Mouse (Mus musculus): ENCODE measurements at regions not wholly inside any gene's neighbourhood (a gene's known extent, or its start where the extent isn't known, plus 50 kb on each side); places are given as distances from the start of the nearest gene placed in this dataset.
A peak's percentile ranks its signal among the peaks of the same experiment; 100 is the strongest.

GRCm38 (mm10) chr8:46921075-46921474, 65.6 kb upstream of the Enpp6 start:
- no peak for DNase-seq
- Histone ChIP-seq H3K27me3 (ENCODE audit: insufficient read depth, low read length) (no peaks in the 10 kb centered on the region), H3K27ac (ENCODE audit: low read depth) (no peak overlapping the region), H3K4me2 (no peak overlapping the region), H3K4me1 (ENCODE audit: insufficient read depth) (no peaks in the 10 kb centered on the region), H3K36me3 (ENCODE audit: insufficient read depth) (no peaks in the 10 kb centered on the region), H3K4me3 (ENCODE audit: low read depth, low read length) (no peak overlapping the region), H3K9ac (no peak overlapping the region), H3K9me3 (ENCODE audit: low read depth, low read length) (no peaks in the 10 kb centered on the region)
- ATAC-seq (ENCODE audit: insufficient read depth), result no peak
- no peak for TF ChIP-seq CTCF (IDR thresholded peaks at IDR 0.05; ENCODE audit: low read depth)
- WGBS, result 91% methylated on average over 11 of the region's 11 CpGs

- no peak for ATAC-seq (ENCODE audit: insufficient read depth)
- WGBS, result 88% methylated on average over 7 of the region's 7 CpGs
These were observed 65.1 kb upstream of the Enpp6 start for GRCm38 (mm10) chr8:46921585-46921984.

GRCm38 (mm10) chr8:46924787-46925548, 61.7 kb upstream of the Enpp6 start:
- H3K9me3 ChIP-seq (ENCODE audit: low read depth, low read length), result no peaks in the 10 kb centered on the region
- H3K9ac ChIP-seq, result no peak overlapping the region
- no peak overlapping the region for H3K4me2 ChIP-seq
- H3K27me3 ChIP-seq (ENCODE audit: insufficient read depth, low read length), result no peaks in the 10 kb centered on the region
- H3K36me3 ChIP-seq (ENCODE audit: insufficient read depth), result no peaks in the 10 kb centered on the region
- no peak overlapping the region for H3K4me3 ChIP-seq (ENCODE audit: low read depth, low read length)
- no peaks in the 10 kb centered on the region for H3K4me1 ChIP-seq (ENCODE audit: insufficient read depth)
- ATAC-seq (ENCODE audit: insufficient read depth), result no peak
- DNase-seq, result no peak
- 49% methylated on average over 13 of the region's 13 CpGs for WGBS
- no peak overlapping the region for H3K27ac ChIP-seq (ENCODE audit: low read depth)
- no peak for TF ChIP-seq CTCF (IDR thresholded peaks at IDR 0.05; ENCODE audit: low read depth)

More at GRCm38 (mm10) chr8:46921585-46921984, 65.1 kb upstream of the Enpp6 start:
- Histone ChIP-seq H3K36me3 (ENCODE audit: insufficient read depth) (no peaks in the 10 kb centered on the region), H3K4me2 (no peak overlapping the region), H3K27ac (ENCODE audit: low read depth) (no peak overlapping the region), H3K9ac (no peak overlapping the region), H3K4me3 (ENCODE audit: low read depth, low read length) (no peak overlapping the region), H3K4me1 (ENCODE audit: insufficient read depth) (no peaks in the 10 kb centered on the region), H3K27me3 (ENCODE audit: insufficient read depth, low read length) (no peaks in the 10 kb centered on the region), H3K9me3 (ENCODE audit: low read depth, low read length) (no peaks in the 10 kb centered on the region)
- TF ChIP-seq CTCF (IDR thresholded peaks at IDR 0.05; ENCODE audit: low read depth), result no peak
- no peak for DNase-seq

GRCm38 (mm10) chr8:46928718-46929117, 58.0 kb upstream of the Enpp6 start:
- no peak overlapping the region for H3K27ac ChIP-seq (ENCODE audit: low read depth)
- no peak overlapping the region for H3K4me2 ChIP-seq
- no peak for ATAC-seq (ENCODE audit: insufficient read depth)
- WGBS, result 61% methylated on average over 6 of the region's 6 CpGs
- H3K9me3 ChIP-seq (ENCODE audit: low read depth, low read length), result no peaks in the 10 kb centered on the region
- H3K4me1 ChIP-seq (ENCODE audit: insufficient read depth), result no peaks in the 10 kb centered on the region
- H3K27me3 ChIP-seq (ENCODE audit: insufficient read depth, low read length), result no peaks in the 10 kb centered on the region
- DNase-seq, result no peak
- no peak for TF ChIP-seq CTCF (IDR thresholded peaks at IDR 0.05; ENCODE audit: low read depth)
- H3K36me3 ChIP-seq (ENCODE audit: insufficient read depth), result no peaks in the 10 kb centered on the region
- H3K9ac ChIP-seq, result no peak overlapping the region
- H3K4me3 ChIP-seq (ENCODE audit: low read depth, low read length), result no peak overlapping the region

- Histone ChIP-seq H3K9ac (no peak overlapping the region), H3K4me3 (ENCODE audit: low read depth, low read length) (no peak overlapping the region), H3K9me3 (ENCODE audit: low read depth, low read length) (no peaks in the 10 kb centered on the region), H3K36me3 (ENCODE audit: insufficient read depth) (no peaks in the 10 kb centered on the region), H3K27ac (ENCODE audit: low read depth) (no peak overlapping the region), H3K27me3 (ENCODE audit: insufficient read depth, low read length) (no peaks in the 10 kb centered on the region), H3K4me2 (no peak overlapping the region), H3K4me1 (ENCODE audit: insufficient read depth) (no peaks in the 10 kb centered on the region)
- DNase-seq, result no peak
- no peak for ATAC-seq (ENCODE audit: insufficient read depth)
- 79% methylated on average over 6 of the region's 6 CpGs for WGBS
- no peak for TF ChIP-seq CTCF (IDR thresholded peaks at IDR 0.05; ENCODE audit: low read depth)
These were observed 57.0 kb upstream of the Enpp6 start for GRCm38 (mm10) chr8:46929678-46930077.

GRCm38 (mm10) chr8:46931267-46931666, 55.4 kb upstream of the Enpp6 start:
- no peaks in the 10 kb centered on the region for H3K27me3 ChIP-seq (ENCODE audit: insufficient read depth, low read length)
- TF ChIP-seq CTCF (IDR thresholded peaks at IDR 0.05; ENCODE audit: low read depth), result no peak
- H3K4me1 ChIP-seq (ENCODE audit: insufficient read depth), result no peaks in the 10 kb centered on the region
- H3K27ac ChIP-seq (ENCODE audit: low read depth), result no peak overlapping the region
- H3K9ac ChIP-seq, result no peak overlapping the region
- WGBS, result 80% methylated on average over 6 of the region's 6 CpGs
- no peaks in the 10 kb centered on the region for H3K36me3 ChIP-seq (ENCODE audit: insufficient read depth)
- no peaks in the 10 kb centered on the region for H3K9me3 ChIP-seq (ENCODE audit: low read depth, low read length)
- H3K4me2 ChIP-seq, result no peak overlapping the region
- no peak for ATAC-seq (ENCODE audit: insufficient read depth)
- no peak overlapping the region for H3K4me3 ChIP-seq (ENCODE audit: low read depth, low read length)
- DNase-seq, result peak; percentile 19

GRCm38 (mm10) chr8:46933256-46933655, 53.4 kb upstream of the Enpp6 start:
- H3K27me3 ChIP-seq (ENCODE audit: insufficient read depth, low read length), result no peaks in the 10 kb centered on the region
- H3K9ac ChIP-seq, result no peak overlapping the region
- no peaks in the 10 kb centered on the region for H3K36me3 ChIP-seq (ENCODE audit: insufficient read depth)
- H3K4me3 ChIP-seq (ENCODE audit: low read depth, low read length), result no peak overlapping the region
- H3K4me1 ChIP-seq (ENCODE audit: insufficient read depth), result no peaks in the 10 kb centered on the region
- H3K27ac ChIP-seq (ENCODE audit: low read depth), result no peak overlapping the region
- H3K4me2 ChIP-seq, result no peak overlapping the region
- no peak for TF ChIP-seq CTCF (IDR thresholded peaks at IDR 0.05; ENCODE audit: low read depth)
- no peak for DNase-seq
- no peaks in the 10 kb centered on the region for H3K9me3 ChIP-seq (ENCODE audit: low read depth, low read length)
- no peak for ATAC-seq (ENCODE audit: insufficient read depth)

Measured in lung, embryonic 14.5 days (tissue).